Mouse (Mus musculus): ENCODE results near the gene Dapp1.
"Not testable (repeated sequence)": the region's sequence is repeated elsewhere in the genome, so short reads cannot be mapped to it uniquely, and the experiment has no call there.

The Dapp1 gene

DNA sequence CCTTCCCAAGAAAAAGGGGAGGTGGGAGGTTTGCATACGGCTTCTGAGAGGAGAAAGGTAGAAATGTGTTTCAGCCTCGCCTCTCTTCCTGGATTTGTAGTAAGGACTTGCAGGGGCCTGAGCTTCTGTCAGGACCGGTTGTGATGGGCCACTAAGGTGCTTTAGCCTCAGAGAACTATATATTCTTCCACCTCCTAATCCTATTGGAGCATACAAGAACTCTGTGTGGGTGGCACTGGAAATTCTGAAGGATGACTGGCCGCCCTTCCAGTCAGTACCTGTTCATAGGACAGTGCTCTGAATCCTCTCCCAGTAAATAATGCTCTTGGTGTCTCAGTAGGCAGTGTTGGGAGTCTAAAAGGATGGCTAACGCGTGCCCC is 62.4 kb downstream of the Dapp1 start:
- peak; percentile 56 for DNase-seq (ENCODE audit: low spot score)

DNA sequence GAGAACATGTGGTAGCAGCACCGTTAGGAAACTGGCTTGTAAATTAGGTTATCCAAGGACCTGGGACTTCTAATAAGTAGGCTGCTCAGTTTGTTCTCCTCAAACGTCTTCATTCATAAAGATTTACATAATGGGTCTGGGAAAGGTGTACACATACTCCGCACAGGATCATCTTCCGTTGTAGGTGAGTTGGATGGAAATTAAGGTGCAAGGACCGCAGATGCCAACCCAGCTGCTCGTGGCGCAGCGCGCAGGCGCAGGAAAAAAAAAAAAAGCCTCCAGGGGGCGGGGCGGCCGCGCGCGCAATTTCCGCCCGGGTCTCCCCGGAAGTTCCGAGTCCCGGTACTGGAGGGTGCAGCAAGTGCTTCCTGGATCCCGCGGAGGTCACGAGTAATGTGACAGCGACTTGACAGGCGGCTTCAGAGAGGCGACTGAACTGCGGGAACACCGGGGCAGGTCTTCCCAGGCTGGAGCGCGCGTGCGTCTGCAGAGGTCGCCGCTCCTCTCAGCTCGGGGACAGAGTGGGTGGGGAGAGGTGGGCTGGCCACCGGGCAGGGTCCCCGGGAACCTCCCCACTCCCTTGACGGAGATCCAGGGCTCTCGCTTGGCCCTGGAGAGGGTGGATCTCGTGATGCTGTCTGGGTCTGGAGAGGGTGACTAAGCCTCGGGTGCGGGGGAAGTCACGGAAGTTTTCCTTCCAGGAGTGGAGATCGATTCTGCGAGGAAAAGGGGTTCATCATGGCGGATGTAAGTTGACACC is 63.0 kb downstream of the Dapp1 start, which contains the start of gene Lamtor3:
Gene Lamtor3 (plus strand): TSS at position 335 of the 760 bp plus-strand sequence.
- peak; percentile 85 for DNase-seq (ENCODE audit: low spot score)

DNA sequence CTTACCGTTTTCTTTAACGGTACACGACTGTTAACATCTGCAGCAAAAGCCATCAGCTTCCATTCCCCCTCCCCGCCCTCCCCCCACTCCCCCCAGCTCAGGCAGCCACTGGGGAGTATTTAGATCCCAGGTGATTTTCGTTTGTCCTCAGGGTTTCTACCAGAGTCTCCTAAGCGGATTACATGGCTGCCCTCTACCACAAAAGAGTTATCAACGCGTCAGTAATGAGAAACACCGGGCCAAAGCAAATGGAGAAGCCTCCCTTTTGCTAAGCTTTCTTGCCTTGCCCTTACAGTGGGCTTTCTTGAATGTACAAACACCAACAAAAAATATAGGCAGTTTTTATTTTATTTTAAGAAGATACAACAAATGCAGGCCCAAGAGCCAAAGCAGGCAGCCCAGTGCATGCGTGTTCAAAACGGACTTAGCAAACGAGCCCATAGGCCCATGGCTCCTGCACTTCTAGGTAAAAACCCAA is 63.6 kb downstream of the Dapp1 start:
- DNase-seq (ENCODE audit: low spot score) = peak; percentile 48

DNA sequence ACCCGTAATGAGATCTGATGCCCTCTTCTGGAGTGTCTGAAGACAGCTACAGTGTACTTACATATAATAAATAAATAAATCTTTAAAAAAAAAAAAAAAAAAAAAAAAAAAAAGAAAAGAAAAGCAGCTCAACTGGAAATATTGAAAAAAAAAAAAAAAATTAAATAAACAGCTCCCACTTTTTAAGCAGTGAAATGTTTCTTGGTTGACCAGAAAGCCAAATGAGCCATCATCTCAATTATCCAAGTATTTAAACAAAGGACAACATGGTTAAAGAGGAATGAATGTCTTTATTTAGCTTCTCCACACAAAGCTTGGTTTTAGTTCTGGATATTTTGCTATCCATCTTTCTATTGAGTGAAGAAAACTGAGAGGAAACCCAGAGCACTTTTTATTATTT is 66.8 kb downstream of the Dapp1 start:
- DNase-seq (ENCODE audit: low spot score) = not testable (repeated sequence)

DNA sequence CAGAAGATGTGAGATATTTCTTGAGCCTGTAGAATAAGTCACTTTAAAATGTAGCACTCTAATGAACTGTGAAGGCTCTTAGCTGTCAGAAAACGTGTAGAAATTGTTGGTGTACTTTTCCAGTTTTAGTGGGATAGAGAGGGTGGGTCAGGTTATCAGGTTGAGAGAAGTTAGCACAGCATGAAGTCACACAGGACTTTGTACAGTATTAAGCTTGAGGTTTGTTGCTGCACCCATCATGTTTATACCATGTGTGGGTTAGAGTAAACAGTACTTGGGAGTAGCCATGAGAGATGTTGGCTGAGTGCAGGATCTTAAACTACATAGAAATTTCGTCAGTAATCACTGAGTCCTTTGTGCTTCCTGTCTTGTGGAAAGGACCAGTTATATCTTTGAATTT is 68.3 kb downstream of the Dapp1 start:
- DNase-seq (ENCODE audit: low spot score) = no peak

DNA sequence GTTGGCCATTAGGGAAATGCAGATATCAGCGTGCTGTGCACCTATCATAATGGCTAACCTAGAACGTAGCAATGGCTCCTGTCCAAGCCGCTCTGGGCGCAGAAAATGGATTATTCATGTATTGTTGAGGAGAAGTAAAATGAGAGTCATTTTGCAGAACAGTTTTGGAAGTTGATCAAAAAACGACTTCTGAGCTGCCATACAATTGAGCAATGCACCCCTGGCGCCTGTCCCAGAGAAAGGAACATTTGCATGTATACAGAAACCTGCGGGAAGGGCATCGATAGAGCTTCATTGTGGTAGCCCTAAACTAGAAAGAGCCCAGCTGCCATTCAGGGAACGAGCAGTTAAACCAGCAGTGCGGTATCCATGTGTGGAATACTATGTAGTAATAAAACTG is 81.2 kb downstream of the Dapp1 start:
- no peak for DNase-seq (ENCODE audit: low spot score)

DNA sequence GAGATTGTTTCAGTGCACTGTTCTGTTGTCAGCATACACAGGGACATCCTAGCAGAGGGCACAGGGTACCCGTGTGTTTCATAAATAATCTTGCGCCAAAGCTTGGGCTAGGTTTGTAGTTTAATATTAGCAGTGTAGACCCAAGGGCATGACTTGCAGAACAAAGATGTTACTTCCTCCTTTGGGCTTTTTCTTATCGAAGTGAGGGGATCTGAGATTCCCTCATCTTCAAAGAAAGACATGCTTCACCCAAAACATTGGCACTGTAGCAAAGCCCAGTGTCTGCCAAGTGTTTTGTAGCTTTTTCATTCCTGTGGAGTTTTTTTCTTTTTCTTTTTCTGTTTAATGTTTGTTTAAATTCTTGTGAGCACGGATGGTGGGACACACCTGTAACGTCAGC is 83.7 kb downstream of the Dapp1 start:
- DNase-seq (ENCODE audit: low spot score) = no peak

DNA sequence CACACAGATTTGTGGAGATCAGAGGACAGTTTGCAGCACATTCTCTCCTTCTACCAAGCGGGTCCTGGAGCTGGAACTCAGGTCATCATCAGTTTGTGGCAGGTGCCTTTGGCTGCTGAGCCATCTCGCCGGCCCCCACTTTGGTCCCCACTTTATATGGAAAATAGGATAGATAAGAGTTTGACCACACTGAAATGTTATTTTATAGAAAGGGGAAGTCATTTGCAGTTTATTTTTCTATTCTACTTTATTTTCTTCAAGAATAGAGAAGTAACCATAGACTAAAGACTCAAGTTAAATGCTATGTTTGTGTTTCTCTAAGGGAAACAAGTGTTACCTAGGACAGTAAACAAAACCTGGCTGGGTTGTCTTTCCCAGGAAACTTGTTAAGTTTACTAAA is 84.5 kb downstream of the Dapp1 start:
- DNase-seq (ENCODE audit: low spot score) = no peak

DNA sequence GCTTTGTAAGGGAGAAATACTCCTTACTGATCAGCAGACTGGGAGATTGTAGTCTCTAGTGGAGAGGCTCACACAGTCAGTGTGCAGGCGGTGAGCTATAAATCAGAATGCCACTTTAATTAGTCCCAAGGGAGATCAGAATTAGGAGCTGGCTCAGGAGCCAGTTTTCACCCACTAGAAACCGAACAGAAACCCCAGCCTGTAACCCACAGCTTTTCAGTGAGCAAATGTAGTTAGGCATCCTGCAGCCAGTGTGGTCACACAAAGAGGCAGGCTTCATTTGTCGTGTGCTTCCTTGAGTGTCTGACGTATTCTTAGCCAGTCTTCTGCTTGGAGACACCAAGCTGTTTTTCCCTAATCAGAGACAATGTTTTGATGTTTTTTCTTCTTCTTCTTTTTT is 85.0 kb downstream of the Dapp1 start:
- no peak for DNase-seq (ENCODE audit: low spot score)

DNA sequence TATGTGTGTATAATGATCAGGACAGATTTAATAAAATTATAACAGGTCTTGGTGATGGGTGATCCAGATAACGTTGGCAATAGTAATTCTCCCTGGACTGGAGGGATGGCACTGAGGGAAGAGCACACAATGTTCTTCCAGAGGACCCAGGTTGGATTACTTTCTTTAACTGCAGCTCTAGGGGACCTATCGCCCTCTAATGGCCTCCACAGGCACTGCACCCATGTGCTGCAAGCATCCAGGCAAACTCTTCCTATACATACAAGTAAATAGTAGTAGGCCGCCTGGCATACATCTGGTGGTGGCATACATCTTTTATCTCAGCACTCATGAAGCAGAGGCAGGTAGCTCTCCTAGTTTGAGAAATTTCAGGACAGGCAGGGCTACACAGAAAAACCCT is 86.1 kb downstream of the Dapp1 start:
- DNase-seq (ENCODE audit: low spot score) = peak; percentile 21

DNA sequence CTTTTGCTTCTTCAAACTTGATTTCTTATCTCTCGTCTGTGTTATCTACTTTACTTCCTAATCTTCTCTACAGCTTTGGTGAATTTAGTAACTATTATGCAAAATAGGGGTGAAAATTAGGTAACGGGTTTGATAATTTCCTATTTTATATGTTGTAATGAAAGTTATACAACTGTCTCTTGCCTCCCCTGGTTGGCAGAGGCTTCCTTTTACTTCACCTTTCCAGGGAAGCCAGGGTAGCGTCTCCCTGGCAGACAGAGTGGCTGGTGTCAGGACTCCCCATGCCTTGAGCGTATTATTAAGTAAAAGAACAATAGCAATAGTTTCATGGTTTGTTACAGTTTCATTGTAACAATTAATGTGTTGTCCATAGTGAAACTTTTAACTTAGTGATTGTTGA is 87.6 kb downstream of the Dapp1 start:
- DNase-seq (ENCODE audit: low spot score) = no peak

DNA sequence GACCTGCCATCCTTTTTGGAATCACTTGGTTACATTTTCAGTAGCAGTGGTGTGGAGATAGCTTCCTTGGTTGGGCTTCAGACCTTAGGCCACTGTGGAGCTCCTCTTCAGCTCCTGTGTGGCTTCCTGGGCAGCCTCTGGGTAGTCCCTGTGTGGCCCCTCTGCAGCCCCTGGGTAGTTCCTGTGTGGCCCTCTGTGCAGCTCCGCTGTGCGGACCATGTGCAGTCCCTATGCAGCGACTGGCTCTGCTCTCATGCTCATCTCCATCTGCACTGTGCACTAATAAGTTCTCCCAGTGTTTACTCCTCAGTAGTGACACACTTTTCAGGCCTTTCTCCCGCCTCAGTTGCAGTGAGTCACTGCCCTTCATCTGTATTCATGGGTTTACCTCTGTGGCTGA is 89.2 kb downstream of the Dapp1 start:
- no peak for DNase-seq (ENCODE audit: low spot score)

DNA sequence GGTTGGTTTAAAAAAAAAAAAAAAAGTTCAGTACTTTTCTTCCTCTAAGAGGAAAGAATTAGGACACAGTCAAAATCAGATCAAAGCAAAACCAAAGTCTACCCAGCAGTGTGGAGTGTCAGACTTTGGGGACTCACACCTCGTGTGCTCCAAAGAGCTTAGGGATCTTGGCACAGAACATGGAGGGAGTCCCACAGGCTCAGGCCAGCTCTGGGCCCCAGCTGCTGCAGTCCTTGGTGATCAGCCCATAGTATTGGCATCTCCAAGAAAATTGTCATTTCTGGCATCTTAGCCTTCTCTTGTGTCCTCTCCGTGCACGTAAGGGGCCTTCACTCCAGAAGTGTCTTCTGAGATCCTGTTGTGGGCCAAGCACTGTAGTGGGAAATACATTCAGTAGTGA is 90.3 kb downstream of the Dapp1 start:
- DNase-seq (ENCODE audit: low spot score) = no peak

DNA sequence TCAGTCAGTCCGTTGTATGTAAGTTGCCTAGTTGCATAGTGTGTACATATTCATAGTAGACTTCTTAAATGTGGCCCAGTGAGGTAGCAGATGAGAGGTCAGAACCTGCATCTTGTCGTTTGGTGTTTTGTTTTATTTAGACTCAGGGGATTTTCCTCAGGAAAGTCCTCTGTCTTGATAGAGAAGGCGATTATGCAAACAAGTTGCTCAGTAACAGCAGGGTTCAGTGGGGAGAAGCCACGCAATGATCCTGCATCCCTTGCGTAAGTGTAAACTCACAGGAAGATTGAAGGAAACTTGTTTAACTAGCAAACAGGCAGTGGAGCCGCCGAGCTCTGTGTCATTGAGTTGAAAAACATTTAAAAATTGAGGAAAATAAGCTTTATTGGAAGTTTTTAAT is 93.4 kb downstream of the Dapp1 start:
- no peak for DNase-seq (ENCODE audit: low spot score)

DNA sequence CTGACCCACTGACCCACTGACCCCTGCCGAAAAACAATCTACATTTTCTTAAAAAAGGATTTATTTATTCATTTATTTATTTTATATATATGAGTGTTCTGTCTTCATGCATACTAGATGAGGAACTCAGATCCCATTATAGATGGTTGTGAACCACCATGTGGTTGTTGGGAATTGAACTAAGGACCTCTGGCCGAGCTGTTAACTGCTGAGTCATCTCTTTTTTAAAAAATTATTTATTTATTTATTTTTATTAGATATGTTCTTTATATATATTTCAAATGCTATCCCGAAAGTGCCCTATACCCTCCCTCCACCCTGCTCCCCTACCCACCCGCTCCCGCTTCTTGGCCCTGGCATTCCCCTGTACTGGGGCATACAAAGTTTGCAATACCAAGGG is 100.3 kb downstream of the Dapp1 start:
- DNase-seq (ENCODE audit: low spot score) = no peak
